Mouse (Mus musculus): Measurements from ENCODE around the gene Auts2. TPM values are rescaled to one million over a fixed set of nuclear protein-coding genes. Genes with fewer than 3 reads are reported as not detected.

Gene Auts2
- total and polyA plus RNA-seq, 2 experiments from 2014 or later = 6.8 to 12.1 TPM

DNA sequence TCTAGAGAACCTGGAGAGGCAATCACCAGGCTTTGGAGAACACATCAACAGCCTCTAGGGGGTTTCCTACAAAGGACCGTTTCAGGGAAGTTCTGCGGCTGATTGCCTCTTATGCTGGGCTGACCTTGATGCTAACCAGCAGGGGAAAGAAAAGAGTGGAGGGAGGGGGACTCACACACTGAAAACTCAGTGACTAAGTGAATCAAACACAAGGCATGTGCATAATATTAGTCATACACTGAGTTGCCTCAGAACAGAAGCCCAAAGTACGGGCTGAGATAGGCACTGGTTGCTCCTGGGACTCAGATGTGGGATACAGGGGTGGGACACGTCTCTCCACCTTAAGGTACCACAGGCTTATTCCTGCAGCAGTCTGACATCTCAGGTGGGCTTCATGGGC, 667.2 kb downstream of the Auts2 start:
- Histone ChIP-seq H3K27ac (ENCODE audit: low read depth) (no peak overlapping the region), H3K9ac (replicated peaks; ENCODE audit: low read depth, low read length) (no peak overlapping the region), H3K27me3 (ENCODE audit: control insufficient read depth, insufficient read depth, low read length) (no peaks in the 10 kb centered on the region), H3K4me2 (ENCODE audit: low read depth, low read length) (no peak overlapping the region), H3K9me3 (replicated peaks; ENCODE audit: control insufficient read depth, low read length) (no peaks in the 10 kb centered on the region), H3K4me1 (ENCODE audit: control insufficient read depth, insufficient read depth) (no peaks in the 10 kb centered on the region), H3K36me3 (replicated peaks; ENCODE audit: control insufficient read depth, insufficient read depth, low read length) (no peaks in the 10 kb centered on the region), H3K4me3 (ENCODE audit: low read depth, low read length) (no peak overlapping the region)
- TF ChIP-seq EP300 (IDR thresholded peaks at IDR 0.05; ENCODE audit: low read depth) = no peak
- TF ChIP-seq CTCF (IDR thresholded peaks at IDR 0.05; ENCODE audit: low read depth) = no peak
- ATAC-seq (ENCODE audit: insufficient read depth, low read depth) (no peak), DNase-seq (ENCODE audit: low spot score) (no peak)
- 72% methylated on average over 4 of the region's 4 CpGs for WGBS

DNA sequence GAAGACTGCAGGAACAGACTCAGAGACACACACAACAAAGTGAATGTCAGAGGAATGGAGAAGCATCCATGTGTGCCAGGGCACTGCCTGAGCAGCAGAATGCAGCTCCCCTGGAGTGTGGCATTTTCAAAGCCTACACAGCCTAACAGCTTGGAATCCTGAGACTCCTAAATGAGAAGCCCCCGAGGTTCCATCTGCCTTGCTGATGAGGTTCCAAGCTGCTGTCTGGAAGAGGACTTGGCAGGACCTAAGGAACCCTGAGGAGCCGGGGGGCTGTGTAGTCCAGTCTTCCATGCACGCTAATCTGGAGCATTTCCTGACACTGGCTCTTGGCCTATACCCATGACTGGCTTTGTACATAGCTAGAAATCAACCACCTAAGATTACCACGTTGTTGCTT, 670.0 kb downstream of the Auts2 start:
- TF ChIP-seq CTCF (IDR thresholded peaks at IDR 0.05; ENCODE audit: low read depth) = no peak
- TF ChIP-seq EP300 (IDR thresholded peaks at IDR 0.05; ENCODE audit: low read depth) = no peak
- ATAC-seq (ENCODE audit: insufficient read depth, low read depth) (no peak), DNase-seq (ENCODE audit: low spot score) (no peak)
- Histone ChIP-seq H3K4me2 (ENCODE audit: low read depth, low read length) (no peak overlapping the region), H3K9me3 (replicated peaks; ENCODE audit: control insufficient read depth, low read length) (no peaks in the 10 kb centered on the region), H3K9ac (replicated peaks; ENCODE audit: low read depth, low read length) (no peak overlapping the region), H3K27ac (ENCODE audit: low read depth) (no peak overlapping the region), H3K4me3 (ENCODE audit: low read depth, low read length) (no peak overlapping the region), H3K27me3 (ENCODE audit: control insufficient read depth, insufficient read depth, low read length) (no peaks in the 10 kb centered on the region), H3K36me3 (replicated peaks; ENCODE audit: control insufficient read depth, insufficient read depth, low read length) (no peaks in the 10 kb centered on the region), H3K4me1 (ENCODE audit: control insufficient read depth, insufficient read depth) (no peaks in the 10 kb centered on the region)
- 68% methylated on average over 4 of the region's 4 CpGs for WGBS

DNA sequence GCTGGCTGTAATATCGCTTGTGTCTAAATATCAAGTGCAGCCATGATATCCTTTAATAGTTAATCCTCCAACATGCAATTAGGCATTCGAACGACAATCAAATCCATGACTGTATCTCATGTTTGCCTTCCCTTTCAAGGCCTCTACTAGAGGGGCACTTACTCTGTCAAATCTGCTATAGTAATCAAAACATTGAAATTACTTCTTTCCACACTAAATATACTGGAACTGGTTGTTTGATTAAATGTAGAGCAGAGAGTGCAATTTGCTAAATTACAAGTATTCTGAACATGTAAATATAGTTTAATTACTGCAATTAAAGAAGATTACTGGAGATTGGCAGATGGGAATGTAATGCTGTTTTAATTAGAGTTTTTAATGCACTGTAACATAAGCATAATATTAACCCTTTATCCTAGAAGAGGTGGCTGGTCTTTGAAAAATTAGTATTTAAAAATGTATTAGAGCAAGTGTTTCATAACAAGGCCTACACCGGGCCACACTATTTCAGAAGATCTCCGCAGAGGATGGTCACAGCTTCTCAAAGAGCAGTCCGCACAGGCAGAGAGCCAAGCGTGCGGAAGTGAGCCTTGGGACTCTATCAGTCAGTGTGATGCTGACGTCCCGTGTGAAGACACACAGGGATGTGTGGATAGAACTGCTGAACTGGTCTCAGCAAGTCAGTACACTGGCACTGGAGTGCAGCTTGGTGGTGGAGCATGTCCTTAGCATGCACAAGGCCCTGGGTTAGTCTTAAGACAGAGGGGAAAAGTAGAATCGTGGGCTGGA, 673.2 kb downstream of the Auts2 start:
- no peak for ATAC-seq (ENCODE audit: insufficient read depth, low read depth)
- no peak overlapping the region for H3K27ac ChIP-seq (ENCODE audit: low read depth)
- no peaks in the 10 kb centered on the region for H3K27me3 ChIP-seq (ENCODE audit: control insufficient read depth, insufficient read depth, low read length)
- no peak for TF ChIP-seq EP300 (IDR thresholded peaks at IDR 0.05; ENCODE audit: low read depth)
- no peak for TF ChIP-seq CTCF (IDR thresholded peaks at IDR 0.05; ENCODE audit: low read depth)
- no peaks in the 10 kb centered on the region for H3K9me3 ChIP-seq (replicated peaks; ENCODE audit: control insufficient read depth, low read length)
- H3K4me1 ChIP-seq (ENCODE audit: control insufficient read depth, insufficient read depth) = no peaks in the 10 kb centered on the region
- H3K4me3 ChIP-seq (ENCODE audit: low read depth, low read length) = no peak overlapping the region
- no peaks in the 10 kb centered on the region for H3K36me3 ChIP-seq (replicated peaks; ENCODE audit: control insufficient read depth, insufficient read depth, low read length)
- H3K9ac ChIP-seq (replicated peaks; ENCODE audit: low read depth, low read length) = no peak overlapping the region
- no peak for DNase-seq (ENCODE audit: low spot score)
- no peak overlapping the region for H3K4me2 ChIP-seq (ENCODE audit: low read depth, low read length)
- WGBS = 85% methylated on average over 11 of the region's 11 CpGs

DNA sequence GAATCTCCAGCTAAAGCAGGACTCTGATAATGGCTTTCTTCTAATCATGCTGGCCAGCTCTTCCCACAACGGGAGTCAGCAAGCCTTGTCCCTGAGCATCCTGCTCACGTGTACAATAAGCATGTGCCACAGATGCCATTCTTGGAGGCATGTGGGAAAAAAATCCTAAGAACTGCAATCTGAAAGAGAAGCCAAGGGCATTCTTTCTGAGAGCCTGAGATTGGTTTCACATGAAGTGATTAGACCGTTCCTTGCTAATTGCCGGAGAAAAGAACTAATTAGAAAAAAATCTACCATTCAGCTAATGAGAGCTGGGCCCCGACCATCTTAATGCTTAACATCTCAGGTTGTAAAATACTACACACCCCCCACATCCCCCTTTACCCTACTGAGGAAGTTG, 677.9 kb downstream of the Auts2 start:
- no peak for ATAC-seq (ENCODE audit: insufficient read depth, low read depth)
- Histone ChIP-seq H3K4me2 (ENCODE audit: low read depth, low read length) (no peak overlapping the region), H3K9ac (replicated peaks; ENCODE audit: low read depth, low read length) (no peak overlapping the region), H3K27me3 (ENCODE audit: control insufficient read depth, insufficient read depth, low read length) (no peaks in the 10 kb centered on the region), H3K27ac (ENCODE audit: low read depth) (no peak overlapping the region), H3K4me1 (ENCODE audit: control insufficient read depth, insufficient read depth) (no peaks in the 10 kb centered on the region), H3K9me3 (replicated peaks; ENCODE audit: control insufficient read depth, low read length) (no peaks in the 10 kb centered on the region), H3K4me3 (ENCODE audit: low read depth, low read length) (no peak overlapping the region), H3K36me3 (replicated peaks; ENCODE audit: control insufficient read depth, insufficient read depth, low read length) (no peaks in the 10 kb centered on the region)
- TF ChIP-seq CTCF (IDR thresholded peaks at IDR 0.05; ENCODE audit: low read depth) = no peak
- no peak for TF ChIP-seq EP300 (IDR thresholded peaks at IDR 0.05; ENCODE audit: low read depth)
- DNase-seq (ENCODE audit: low spot score) = no peak
- WGBS = 68% methylated on average over 5 of the region's 5 CpGs

DNA sequence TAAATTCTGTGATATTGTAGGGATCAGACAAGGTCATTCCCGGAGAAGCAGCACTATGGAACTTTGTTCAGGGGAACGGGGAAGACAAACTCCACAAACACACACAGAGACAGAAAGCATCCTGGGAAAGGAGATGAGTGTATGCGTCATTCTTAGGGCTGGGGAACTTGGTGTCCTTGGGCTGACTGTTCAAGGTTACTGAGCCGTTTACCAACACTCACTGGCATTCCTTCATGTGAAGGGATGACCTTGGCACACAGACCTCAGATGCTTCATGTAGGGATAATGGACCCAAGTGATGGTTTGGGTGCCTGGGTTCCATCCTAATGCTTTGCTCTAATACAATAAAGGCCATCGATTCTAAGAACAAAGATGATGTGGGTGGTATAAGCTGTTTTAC, 685.2 kb downstream of the Auts2 start:
- no peak for DNase-seq (ENCODE audit: low spot score)
- no peak overlapping the region for H3K9ac ChIP-seq (replicated peaks; ENCODE audit: low read depth, low read length)
- H3K4me1 ChIP-seq (ENCODE audit: control insufficient read depth, insufficient read depth) = no peaks in the 10 kb centered on the region
- ATAC-seq (ENCODE audit: insufficient read depth, low read depth) = no peak
- no peaks in the 10 kb centered on the region for H3K9me3 ChIP-seq (replicated peaks; ENCODE audit: control insufficient read depth, low read length)
- no peak overlapping the region for H3K4me3 ChIP-seq (ENCODE audit: low read depth, low read length)
- H3K36me3 ChIP-seq (replicated peaks; ENCODE audit: control insufficient read depth, insufficient read depth, low read length) = no peaks in the 10 kb centered on the region
- no peak overlapping the region for H3K4me2 ChIP-seq (ENCODE audit: low read depth, low read length)
- WGBS = 74% methylated on average over 5 of the region's 5 CpGs
- no peak overlapping the region for H3K27ac ChIP-seq (ENCODE audit: low read depth)
- TF ChIP-seq EP300 (IDR thresholded peaks at IDR 0.05; ENCODE audit: low read depth) = no peak
- no peak for TF ChIP-seq CTCF (IDR thresholded peaks at IDR 0.05; ENCODE audit: low read depth)
- no peaks in the 10 kb centered on the region for H3K27me3 ChIP-seq (ENCODE audit: control insufficient read depth, insufficient read depth, low read length)

DNA sequence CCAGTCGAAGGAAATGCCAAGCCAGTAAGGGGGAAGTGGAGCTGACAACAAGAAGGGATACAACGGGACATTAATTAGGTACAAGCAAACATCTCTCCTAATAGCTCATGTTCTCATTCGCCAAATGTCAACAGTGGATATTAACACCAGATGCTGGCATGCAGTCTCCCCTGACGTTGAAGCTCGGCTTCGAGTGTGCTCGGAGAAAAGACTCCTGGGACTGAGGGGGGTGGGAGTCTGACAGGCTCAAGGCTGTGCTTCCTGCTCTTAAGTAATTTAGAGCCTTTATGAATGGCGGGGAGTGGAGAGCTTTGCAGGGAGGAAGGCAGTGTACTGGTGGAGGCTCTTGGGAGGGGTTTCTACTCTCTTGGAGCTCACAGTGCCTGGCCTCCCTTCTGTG, 687.8 kb downstream of the Auts2 start:
- H3K4me2 ChIP-seq (ENCODE audit: low read depth, low read length) = peak overlapping the region; percentile 8; the same call in 1 of the 2 replicates
- H3K4me3 ChIP-seq (ENCODE audit: low read depth, low read length) = no peak overlapping the region
- no peaks in the 10 kb centered on the region for H3K4me1 ChIP-seq (ENCODE audit: control insufficient read depth, insufficient read depth)
- DNase-seq (ENCODE audit: low spot score) (peak; percentile 68), ATAC-seq (ENCODE audit: insufficient read depth, low read depth) (peak; percentile 72)
- H3K36me3 ChIP-seq (replicated peaks; ENCODE audit: control insufficient read depth, insufficient read depth, low read length) = no peaks in the 10 kb centered on the region
- H3K27ac ChIP-seq (ENCODE audit: low read depth) = no peak overlapping the region
- 21% methylated on average over 8 of the region's 8 CpGs for WGBS
- no peak overlapping the region for H3K9ac ChIP-seq (replicated peaks; ENCODE audit: low read depth, low read length)
- no peaks in the 10 kb centered on the region for H3K9me3 ChIP-seq (replicated peaks; ENCODE audit: control insufficient read depth, low read length)
- TF ChIP-seq CTCF (IDR thresholded peaks at IDR 0.05; ENCODE audit: low read depth) (no peak), EP300 (IDR thresholded peaks at IDR 0.05; ENCODE audit: low read depth) (no peak)
- no peaks in the 10 kb centered on the region for H3K27me3 ChIP-seq (ENCODE audit: control insufficient read depth, insufficient read depth, low read length)
